Mouse (Mus musculus) lung, adult 2 months (tissue): ENCODE measurements around the gene Gm21775.
"Not testable (repeated sequence)": the region's sequence is repeated elsewhere in the genome, so short reads cannot be mapped to it uniquely, and the experiment has no call there.

ENCODE experiments used
- CTCF ChIP-seq: fragments of 200-500 bp; IDR thresholded peaks from 2 replicates; pipeline ENCODE4 v1.5.1; 2011; ENCODE audit warnings: mild to moderate bottlenecking, low read length, control low read depth; ENCODE audit not compliant: insufficient read depth
- POLR2A ChIP-seq: fragments of 200-500 bp; IDR thresholded peaks from 2 replicates; pipeline ENCODE4 v1.6.1; 2011; ENCODE audit warnings: low read depth, mild to moderate bottlenecking, control low read depth, low read length, borderline replicate concordance; ENCODE audit errors: extremely low read depth

DNA sequence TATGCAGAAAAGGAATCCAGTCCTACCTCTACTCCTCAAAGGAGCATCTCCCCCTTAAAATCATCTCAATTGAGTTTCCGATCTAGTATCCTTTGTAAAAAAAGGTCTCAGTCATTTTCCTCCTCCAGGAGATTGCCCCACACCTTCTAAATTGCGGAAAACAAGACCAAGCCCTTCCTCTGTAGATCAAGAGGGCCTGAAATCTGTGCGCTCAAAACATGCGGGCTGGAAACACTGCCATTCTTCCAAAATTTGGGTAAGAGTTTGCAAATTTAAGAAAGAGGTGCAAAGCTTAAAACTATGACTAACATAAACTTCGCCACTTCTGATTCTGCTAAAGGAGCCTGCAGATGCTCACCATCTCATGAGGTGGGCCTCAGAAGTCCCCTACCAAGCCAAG, at the start of gene Gm21775:
- TF ChIP-seq CTCF, POLR2A: not testable (repeated sequence)
